Mouse (Mus musculus) kidney, adult 2 months (tissue): ENCODE results near the gene Ttll12. TPM values are rescaled to one million over a fixed set of nuclear protein-coding genes. Genes with fewer than 3 reads are reported as not detected.

ENCODE experiments used
- DNase-seq: peaks from one replicate; pipeline ENCODE4 v3.0.0; 2021
- H3K27ac ChIP-seq: fragments of 200-500 bp; 2 replicates; pipeline ENCODE4 v1.5.1; 2012; ENCODE audit warnings: low read depth, low read length, control low read depth, inconsistent platforms; ENCODE audit not compliant: insufficient read depth
- H3K27me3 ChIP-seq: fragments of 200-500 bp; replicated peaks from 2 replicates; pipeline ENCODE4 v1.6.1; 2012; ENCODE audit warnings: mild to moderate bottlenecking, moderate library complexity, low read length, inconsistent platforms; ENCODE audit not compliant: control insufficient read depth, insufficient read depth
- H3K36me3 ChIP-seq: fragments of 200-500 bp; 2 replicates; pipeline ENCODE4 v1.6.1; 2012; ENCODE audit warnings: mild to moderate bottlenecking, moderate library complexity, low read length, inconsistent platforms; ENCODE audit not compliant: control insufficient read depth, insufficient read depth
- H3K4me1 ChIP-seq: fragments of 200-500 bp; 2 replicates; pipeline ENCODE4 v1.6.1; 2011; ENCODE audit warnings: low read length; ENCODE audit not compliant: control insufficient read depth, insufficient read depth
- H3K4me3 ChIP-seq: fragments of 200-500 bp; 2 replicates; pipeline ENCODE4 v1.5.1; 2011; ENCODE audit warnings: mild to moderate bottlenecking, low read depth, low read length, control low read depth; ENCODE audit not compliant: insufficient read depth
- CTCF ChIP-seq: fragments of 200-500 bp; conservative IDR thresholded peaks from 2 replicates; pipeline ENCODE4 v1.5.1; 2011; ENCODE audit warnings: low read depth, mild to moderate bottlenecking, control low read depth, low read length, moderate library complexity, mixed read lengths; ENCODE audit not compliant: insufficient read depth, insufficient read length
- POLR2A ChIP-seq: fragments of 200-500 bp; IDR thresholded peaks from one replicate; pipeline ENCODE4 v1.6.1; 2011; ENCODE audit warnings: low read depth, low read length, control low read depth
- WGBS: fragments of 180-500 bp; shearing (Covaris S2); methylation state at CpG from one replicate; pipeline ENCODE4 v1.1.7; 2018; 5-methylcytosine and 5-hydroxymethylcytosine counted together
- polyA plus RNA-seq: library from polyadenylated mRNA; depleted of rRNA; stranded (reverse); fragments of >200 nt; gene quantifications from 2 replicates; pipeline ENCODE4 v1.2.3, GENCODE M21; 2012

Ttll12 gene
- polyA plus RNA-seq, 1 experiment = 18.0 TPM

DNA sequence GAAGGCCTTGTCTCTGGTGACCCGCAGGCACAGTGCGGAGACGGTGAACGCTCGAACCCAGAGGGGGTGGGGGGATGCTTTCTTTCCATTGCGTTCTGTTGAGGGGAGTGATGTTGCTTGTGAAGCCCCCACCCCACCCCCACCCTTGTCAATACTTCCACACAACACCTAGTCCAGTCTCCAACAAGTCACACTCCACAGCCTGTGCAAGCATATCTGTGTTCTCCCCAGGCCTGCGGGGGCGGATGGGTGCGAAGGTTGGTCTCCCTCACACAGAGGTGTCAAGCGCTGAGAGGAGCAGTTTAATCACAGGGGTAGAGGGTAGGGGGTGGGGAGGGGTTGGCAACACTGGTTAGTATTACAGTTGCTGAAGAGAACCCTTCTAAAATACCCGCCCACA is 11.3 kb upstream of the Ttll12 start:
- Histone ChIP-seq H3K4me3 (no peak overlapping the region), H3K27me3 (no peaks in the 10 kb centered on the region), H3K4me1 (no peaks in the 10 kb centered on the region), H3K27ac (no peak overlapping the region), H3K36me3 (no peaks in the 10 kb centered on the region)
- DNase-seq = no peak
- TF ChIP-seq CTCF (no peak), POLR2A (no peak)
- WGBS = 64% methylated on average over 11 of the region's 11 CpGs

DNA sequence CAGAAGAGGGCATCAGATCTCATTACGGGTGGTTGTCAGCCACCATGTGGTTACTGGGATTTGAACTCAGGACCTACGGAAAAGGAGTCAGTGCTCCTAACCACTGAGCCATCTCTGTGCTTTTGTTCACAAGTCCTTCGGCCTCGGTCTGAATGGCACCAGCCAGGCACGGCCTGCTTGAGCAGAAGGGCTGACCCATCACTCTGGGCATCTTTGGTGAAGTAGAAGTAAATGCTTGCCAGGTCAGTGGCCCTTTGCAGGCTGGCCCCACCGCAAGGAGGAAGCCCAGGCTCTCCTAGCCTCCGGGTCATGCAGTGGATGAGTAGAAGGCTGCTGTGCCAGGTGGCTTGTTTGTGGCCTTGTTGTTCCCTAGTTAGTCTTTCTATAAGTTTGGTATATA is 8.5 kb upstream of the Ttll12 start:
- 97% methylated on average over 7 of the region's 7 CpGs for WGBS
- Histone ChIP-seq H3K27ac (no peak overlapping the region), H3K4me3 (no peak overlapping the region), H3K4me1 (no peaks in the 10 kb centered on the region), H3K27me3 (no peaks in the 10 kb centered on the region), H3K36me3 (no peaks in the 10 kb centered on the region)
- DNase-seq = no peak
- TF ChIP-seq CTCF (no peak), POLR2A (no peak)

DNA sequence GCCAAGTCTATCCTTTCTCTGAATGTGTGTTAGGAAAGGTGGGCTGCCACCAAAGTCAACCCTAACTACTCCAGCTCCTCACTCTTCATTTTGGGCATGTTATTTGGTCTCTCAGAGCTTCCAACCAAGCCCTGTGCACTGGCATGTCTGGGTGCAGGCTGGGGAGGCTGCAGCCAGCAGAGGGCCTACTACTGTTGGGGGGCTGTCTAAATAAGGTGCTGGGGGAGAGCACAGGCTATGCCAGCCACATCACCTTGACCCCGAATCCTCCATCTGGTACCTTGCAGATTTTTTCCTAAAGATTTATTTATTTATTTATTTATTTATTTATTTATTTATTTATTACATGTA is 8.1 kb upstream of the Ttll12 start:
- Histone ChIP-seq H3K36me3 (no peaks in the 10 kb centered on the region), H3K27me3 (no peaks in the 10 kb centered on the region), H3K4me1 (no peaks in the 10 kb centered on the region), H3K27ac (no peak overlapping the region), H3K4me3 (no peak overlapping the region)
- DNase-seq = no peak
- WGBS = 97% methylated on average over 1 of the region's 1 CpGs
- TF ChIP-seq CTCF (no peak), POLR2A (no peak)

DNA sequence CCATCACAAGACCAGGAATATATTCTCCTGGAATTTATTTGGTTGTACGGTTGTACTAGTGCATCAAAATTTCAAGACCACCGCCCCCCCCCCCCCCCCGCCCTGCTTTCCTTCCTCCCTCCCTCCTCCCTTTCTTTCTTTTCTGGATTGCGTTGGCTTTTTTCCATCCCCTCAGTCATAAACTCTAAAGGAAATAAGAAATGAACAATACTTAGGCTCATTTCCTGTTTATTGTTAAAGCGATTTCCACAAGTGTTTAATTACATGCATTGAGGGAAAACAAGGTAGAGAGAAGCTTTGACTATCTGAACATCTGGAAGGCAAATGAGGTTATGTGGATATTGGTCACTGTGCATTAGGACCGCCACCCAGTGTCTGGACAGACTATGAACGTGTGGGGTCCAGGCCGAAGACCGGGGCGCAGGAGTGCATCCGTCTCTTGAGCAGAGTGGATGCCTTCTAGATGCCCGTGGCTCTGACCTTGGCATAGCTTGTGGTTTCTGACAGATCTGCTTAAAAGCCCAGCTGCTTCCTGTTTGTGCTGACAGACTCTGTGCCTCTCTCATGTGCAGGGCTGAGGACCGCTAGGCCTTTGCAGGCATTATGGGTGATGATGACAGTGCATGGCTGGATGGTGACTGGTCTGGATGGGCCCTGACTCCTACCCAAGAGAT is 7.6 kb upstream of the Ttll12 start:
- peak; percentile 54 for DNase-seq
- Histone ChIP-seq H3K27me3 (no peaks in the 10 kb centered on the region), H3K36me3 (no peaks in the 10 kb centered on the region), H3K27ac (peak overlapping the region; percentile 47; the same call in 1 of the 2 replicates), H3K4me1 (no peaks in the 10 kb centered on the region), H3K4me3 (no peak overlapping the region)
- WGBS = 70% methylated on average over 13 of the region's 13 CpGs
- no peak for TF ChIP-seq CTCF

DNA sequence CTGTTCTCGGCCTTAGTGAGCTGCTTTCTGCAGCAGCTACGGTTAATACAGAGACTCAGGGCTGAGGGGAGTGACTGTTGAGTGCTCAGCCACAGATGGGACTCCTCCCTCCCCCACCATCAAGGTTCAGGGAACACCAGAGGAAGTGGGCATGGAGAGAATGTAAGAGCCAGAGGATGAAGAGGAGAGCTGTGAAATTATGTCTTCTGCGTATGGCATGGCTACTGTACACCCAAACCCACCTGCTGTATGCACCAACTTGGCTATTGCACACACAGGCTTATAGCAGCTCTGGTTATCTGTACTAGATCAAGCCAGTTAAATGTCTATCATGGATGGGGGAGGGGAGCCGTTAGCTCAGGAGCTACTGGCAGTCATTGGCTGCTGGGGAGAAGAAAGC is 6.2 kb upstream of the Ttll12 start:
- TF ChIP-seq CTCF (no peak), POLR2A (no peak)
- Histone ChIP-seq H3K36me3 (no peaks in the 10 kb centered on the region), H3K4me1 (no peaks in the 10 kb centered on the region), H3K27me3 (no peaks in the 10 kb centered on the region), H3K27ac (no peak overlapping the region), H3K4me3 (no peak overlapping the region)
- 68% methylated on average over 4 of the region's 4 CpGs for WGBS
- DNase-seq = no peak

DNA sequence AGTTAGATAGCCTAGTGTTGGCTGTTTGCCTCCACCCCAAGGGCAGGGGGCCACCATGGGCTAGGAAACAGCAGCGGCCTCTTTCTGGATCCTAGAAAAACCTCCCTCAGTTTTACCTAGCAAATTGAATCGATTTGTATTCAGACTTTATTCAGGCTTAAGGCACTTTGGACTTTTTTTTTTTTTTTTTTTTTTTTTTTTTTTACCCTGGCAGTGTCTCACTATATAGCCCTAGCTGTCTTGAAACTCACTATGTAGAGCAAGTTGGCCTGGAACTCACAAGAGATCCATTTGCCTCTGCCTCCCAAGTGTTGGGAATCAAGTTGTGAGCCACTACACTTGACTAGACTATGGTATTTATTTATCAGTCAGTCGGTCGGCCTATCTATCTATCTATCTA is 1.9 kb upstream of the Ttll12 start:
- Histone ChIP-seq H3K4me1 (peaks cover 5% of the 10 kb centered on the region; the same call in 1 of the 2 replicates), H3K36me3 (no peaks in the 10 kb centered on the region), H3K27ac (no peak overlapping the region), H3K27me3 (no peaks in the 10 kb centered on the region), H3K4me3 (no peak overlapping the region)
- WGBS = 87% methylated on average over 4 of the region's 4 CpGs
- TF ChIP-seq POLR2A (no peak), CTCF (no peak)
- no peak for DNase-seq

DNA sequence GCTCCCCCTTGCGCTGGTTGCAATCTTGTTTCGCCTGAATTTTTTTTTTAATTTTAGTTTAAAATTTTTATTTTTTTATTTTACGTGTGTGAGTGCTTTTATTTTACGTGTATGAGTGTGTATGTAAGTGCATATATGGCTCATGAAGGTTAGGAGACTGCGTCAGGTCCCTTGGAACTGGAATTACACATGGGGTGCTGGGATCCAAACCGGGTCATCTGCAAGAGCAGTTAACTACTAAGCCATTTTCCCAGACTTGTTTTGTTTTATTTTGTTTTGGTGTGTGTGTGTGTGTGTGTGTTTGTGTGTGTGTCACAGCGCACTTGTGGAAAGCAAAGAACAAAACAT is 381 bp upstream of the Ttll12 start:
- no peak for TF ChIP-seq POLR2A
- no peak for TF ChIP-seq CTCF
- H3K27me3 ChIP-seq = no peaks in the 10 kb centered on the region
- H3K27ac ChIP-seq = no peak overlapping the region
- H3K4me3 ChIP-seq = peak overlapping the region; percentile 35; the same call in 1 of the 2 replicates
- no peaks in the 10 kb centered on the region for H3K36me3 ChIP-seq
- WGBS = 28% methylated on average over 7 of the region's 7 CpGs
- no peak for DNase-seq
- peaks cover 9% of the 10 kb centered on the region; the same call in 1 of the 2 replicates for H3K4me1 ChIP-seq
